Mouse (Mus musculus): ENCODE results near the gene Ube2d3.

- TF ChIP-seq CTCF (IDR thresholded peaks at IDR 0.05; ENCODE audit: insufficient read depth, low read depth, low read length) (no peak), POLR2A (IDR thresholded peaks at IDR 0.05; ENCODE audit: insufficient read depth, low read depth, low read length) (no peak)
Observed at GRCm38 (mm10) chr3:135417799-135418198, 20.1 kb upstream of the Ube2d3 start.
